In genomic region chr1:88507214-88507613, GRCm38 (mm10) we compare ENCODE assay signal across 22 mouse cellular contexts. TPM values are rescaled to one million over a fixed set of nuclear protein-coding genes. Genes with fewer than 3 reads are reported as not detected.
DNase-seq lines count a peak whose midpoint lies in the region; ATAC-seq and TF ChIP-seq lines count a peak whose summit lies in the region.
"Had no signal": no experiment of that assay in that cellular context is flagged by ENCODE, and none has a peak within 500 bp of the region (broad histone marks: within the 10 kb centered on the region; RNA-seq: fewer than 3 reads in every experiment).

No protein-coding gene starts in this region.

- WGBS in lung, embryonic 15.5 days: 50% methylated on average over 5 of the region's 5 CpGs
- WGBS in lung, adult 2 months: 47% methylated on average over 5 of the region's 5 CpGs

- H3K36me3 ChIP-seq in lung, embryonic 15.5 days: no peaks in the 10 kb centered on the region
- H3K36me3 ChIP-seq: forebrain, embryonic 12.5 days; G1E; limb, embryonic 15.5 days; midbrain, embryonic 12.5 days had no signal

- peak overlapping the region; percentile 9; the same call in 1 of the 2 replicates for H3K27ac ChIP-seq in lung, embryonic 15.5 days
- H3K27ac ChIP-seq: forebrain, embryonic 12.5 days; hindbrain, embryonic 14.5 days; limb, embryonic 15.5 days; macrophage; midbrain, embryonic 12.5 days had no signal

- no peak for DNase-seq in lung, adult 2 months
- DNase-seq in brain, adult 2 months (ENCODE audit: low read depth, low spot score): peak; percentile 50
- DNase-seq in cerebellum, adult 18-20 months: peak; percentile 37 to 52
- DNase-seq in gonadal fat pad, adult 2 months (ENCODE audit: low read depth): peak; percentile 59
- DNase-seq in natural killer cell, adult 2 months (ENCODE audit: low spot score in 2 of 2): no peak
- no peak for DNase-seq in heart, postnatal 36 days
- DNase-seq: gastrocnemius, postnatal 10 days; heart, postnatal 14 days; layer of hippocampus, postnatal 36 days; thymus, postnatal 14 days had no signal

- H3K4me1 ChIP-seq in lung, embryonic 15.5 days: peaks cover 18% of the 10 kb centered on the region; the same call in 1 of the 2 replicates
- 0 out of 2 replicates have a peak, but pooled peaks cover 3% of the 10 kb centered on the region for H3K4me1 ChIP-seq in lung, adult 2 months (ENCODE audit: control insufficient read depth, insufficient read depth, low read length)
- H3K4me1 ChIP-seq: limb, embryonic 15.5 days had no signal

- no peak for ATAC-seq in lung, embryonic 15.5 days (ENCODE audit: borderline replicate concordance, extremely low read depth, low FRiP score, low TSS enrichment)
- ATAC-seq: intestine, embryonic 16.5 days had no signal

- TF ChIP-seq CTCF in lung, adult 2 months (IDR thresholded peaks at IDR 0.05; ENCODE audit: insufficient read depth, low read length): no peak

- no peak for TF ChIP-seq POLR2A in lung, adult 2 months (IDR thresholded peaks at IDR 0.05; ENCODE audit: borderline replicate concordance, extremely low read depth, low read depth, low read length)

- no peak overlapping the region for H3K4me2 ChIP-seq in lung, embryonic 15.5 days
- H3K4me2 ChIP-seq: forebrain, embryonic 12.5 days; hindbrain, embryonic 14.5 days; limb, embryonic 15.5 days; midbrain, embryonic 12.5 days had no signal

- no peaks in the 10 kb centered on the region for H3K9me3 ChIP-seq in lung, embryonic 15.5 days
- H3K9me3 ChIP-seq: forebrain, embryonic 12.5 days; G1E; limb, embryonic 15.5 days; midbrain, embryonic 12.5 days had no signal

- no peak overlapping the region for H3K4me3 ChIP-seq in lung, embryonic 15.5 days
- no peak overlapping the region for H3K4me3 ChIP-seq in lung, adult 2 months (replicated peaks; ENCODE audit: extremely low read depth, low read depth, low read length)
- H3K4me3 ChIP-seq: forebrain, embryonic 12.5 days; limb, embryonic 15.5 days; midbrain, embryonic 12.5 days; myocyte had no signal

- H3K9ac ChIP-seq in lung, embryonic 15.5 days: no peak overlapping the region
- H3K9ac ChIP-seq: forebrain, embryonic 12.5 days; hindbrain, embryonic 14.5 days; limb, embryonic 15.5 days; midbrain, embryonic 12.5 days had no signal

- no peaks in the 10 kb centered on the region for H3K27me3 ChIP-seq in lung, embryonic 15.5 days
- H3K27me3 ChIP-seq: limb, embryonic 15.5 days had no signal

- intact Hi-C loops in heart, postnatal 36 days (cut with DNase I): no loop called here

RNA-seq across cellular contexts. Expression of gene Glrp1, which starts 2.7 kb away (rescaled TPM):
- polyA plus RNA-seq in lung, embryonic 15.5 days (2015; fragmentation: Nextera tagmentation; extraction: Ambion mirVana): 0.15 and 0.29 TPM in 2 replicates
- polyA plus RNA-seq in lung, adult 2 months (2012; rRNA removed): 0.11 TPM in 1 of 2 replicates, not detected in the other
- 2.5 and 3.6 TPM in 2 replicates for polyA plus RNA-seq in gonadal fat pad, adult 2 months (2012; rRNA removed)
- not detected for total RNA-seq in heart, postnatal 36 days (2021)
- total RNA-seq: adrenal gland, postnatal 4 days; gastrocnemius, postnatal 10 days; heart, postnatal 14 days; layer of hippocampus, adult 18-20 months; layer of hippocampus, postnatal 36 days; left cerebral cortex, postnatal 25 days had no signal
- polyA plus RNA-seq: forebrain, embryonic 12.5 days; G1E; hindbrain, embryonic 14.5 days; intestine, embryonic 16.5 days; limb, embryonic 15.5 days; midbrain, embryonic 12.5 days had no signal

Comparison
In these comparisons a context has a peak if more than half of its experiments do, and no peak if none do; other contexts are left out.
1. DNase-seq: peak in brain, adult 2 months (single experiment), cerebellum, adult 18-20 months (2 of 2) and gonadal fat pad, adult 2 months (single experiment); none in lung, adult 2 months (single experiment), natural killer cell, adult 2 months (0 of 2) and heart, postnatal 36 days (0 of 2).